Mouse (Mus musculus) stomach, embryonic 15.5 days (tissue): Measurements from ENCODE around the gene Chst11. TPM values are rescaled to one million over a fixed set of nuclear protein-coding genes. Genes with fewer than 3 reads are reported as not detected.

Source experiments
- ATAC-seq: fragments of 200-750 bp; cut with Nextera tagmentation; 2 replicates; pipeline ENCODE4 v1.8.0; 2017; ENCODE audit warnings: low read depth, moderate number of reproducible peaks, moderate TSS enrichment; ENCODE audit not compliant: insufficient read depth, low FRiP score
- H3K27ac ChIP-seq: fragments of 300-500 bp; sonication (generic); 2 replicates; pipeline ENCODE4 v1.5.1; 2015; ENCODE audit warnings: mild to moderate bottlenecking, inconsistent platforms
- H3K27me3 ChIP-seq: fragments of 300-500 bp; sonication (generic); replicated peaks from 2 replicates; pipeline ENCODE4 v1.6.1; 2015; ENCODE audit warnings: inconsistent platforms
- H3K36me3 ChIP-seq: fragments of 300-500 bp; sonication (generic); 2 replicates; pipeline ENCODE4 v1.6.1; 2015; ENCODE audit warnings: inconsistent platforms
- H3K4me1 ChIP-seq: fragments of 300-500 bp; sonication (generic); 2 replicates; pipeline ENCODE4 v1.6.1; 2015; ENCODE audit warnings: inconsistent platforms
- H3K4me2 ChIP-seq: fragments of 300-500 bp; sonication (generic); 2 replicates; pipeline ENCODE4 v1.6.1; 2015; ENCODE audit warnings: mild to moderate bottlenecking, inconsistent platforms
- H3K4me3 ChIP-seq: fragments of 300-500 bp; sonication (generic); replicated peaks from 2 replicates; pipeline ENCODE4 v1.5.1; 2015; ENCODE audit warnings: inconsistent platforms
- H3K9ac ChIP-seq: fragments of 300-500 bp; sonication (generic); 2 replicates; pipeline ENCODE4 v1.6.1; 2015; ENCODE audit warnings: inconsistent platforms
- H3K9me3 ChIP-seq: fragments of 300-500 bp; sonication (generic); 2 replicates; pipeline ENCODE4 v1.6.1; 2016; ENCODE audit warnings: inconsistent platforms
- WGBS: fragments of 180-500 bp; shearing (Covaris S2); methylation state at CpG from one replicate; pipeline ENCODE4 v1.1.7; 2015; 5-methylcytosine and 5-hydroxymethylcytosine counted together
- polyA plus RNA-seq: library from polyadenylated mRNA; unstranded; fragments of >200 nt; fragmentation: Nextera tagmentation; extraction: Ambion mirVana; gene quantifications from 2 replicates; pipeline ENCODE4 v1.2.1, GENCODE M21; 2015

The Chst11 gene
- polyA plus RNA-seq, 1 experiment from 2014 or later, result 1.4 TPM

DNA sequence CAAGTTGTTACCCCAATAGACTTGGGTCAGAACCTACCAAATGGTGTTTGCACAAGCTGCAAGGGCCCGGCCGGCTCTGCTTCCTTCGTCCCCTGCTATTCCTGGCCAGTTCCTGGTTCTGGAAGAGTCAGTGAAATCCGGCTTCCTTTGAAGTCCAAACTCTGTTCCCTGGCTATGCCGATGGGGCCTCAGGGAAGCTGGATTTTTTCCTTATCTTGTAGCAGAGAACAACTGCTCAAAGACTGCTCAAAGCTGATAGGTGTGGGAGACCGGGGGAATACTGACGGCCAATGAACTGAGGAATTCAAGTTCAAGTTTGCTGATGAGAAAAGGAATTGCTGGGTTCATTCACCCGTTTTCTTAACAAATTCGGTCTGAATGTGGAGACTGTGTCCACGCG, 13.7 kb upstream of the Chst11 start:
- ATAC-seq, result no peak
- no peaks in the 10 kb centered on the region for H3K9me3 ChIP-seq
- no peak overlapping the region for H3K27ac ChIP-seq
- no peak overlapping the region for H3K4me3 ChIP-seq
- no peak overlapping the region for H3K4me2 ChIP-seq
- no peaks in the 10 kb centered on the region for H3K36me3 ChIP-seq
- H3K27me3 ChIP-seq, result no peaks in the 10 kb centered on the region
- no peaks in the 10 kb centered on the region for H3K4me1 ChIP-seq
- no peak overlapping the region for H3K9ac ChIP-seq
- 61% methylated on average over 11 of the region's 11 CpGs for WGBS

DNA sequence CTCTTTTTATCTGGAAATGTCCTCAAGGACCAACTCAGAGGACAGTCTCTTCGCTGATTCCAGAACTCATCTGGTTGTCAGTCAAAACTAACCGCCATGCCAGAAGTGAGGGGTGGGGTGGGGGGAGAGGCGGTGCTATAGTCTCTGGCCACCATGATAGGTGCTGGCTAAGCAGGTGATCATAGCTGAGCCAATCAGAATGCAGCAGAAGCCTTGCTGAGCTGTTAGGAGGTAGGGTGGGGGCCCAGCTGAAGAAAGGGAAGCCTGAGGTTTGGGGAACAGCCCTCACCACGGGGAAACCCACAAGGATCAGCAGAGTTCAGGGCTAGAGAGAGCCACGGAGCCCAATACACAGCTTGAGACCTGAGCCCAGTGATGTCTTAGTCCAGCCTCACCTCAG, 11.1 kb upstream of the Chst11 start:
- Histone ChIP-seq H3K27me3 (no peaks in the 10 kb centered on the region), H3K4me2 (no peak overlapping the region), H3K27ac (no peak overlapping the region), H3K36me3 (no peaks in the 10 kb centered on the region), H3K9me3 (no peaks in the 10 kb centered on the region), H3K9ac (no peak overlapping the region), H3K4me3 (no peak overlapping the region), H3K4me1 (no peaks in the 10 kb centered on the region)
- WGBS, result 73% methylated on average over 5 of the region's 5 CpGs
- ATAC-seq, result peak; percentile 45; the same call in 1 of the 2 replicates

DNA sequence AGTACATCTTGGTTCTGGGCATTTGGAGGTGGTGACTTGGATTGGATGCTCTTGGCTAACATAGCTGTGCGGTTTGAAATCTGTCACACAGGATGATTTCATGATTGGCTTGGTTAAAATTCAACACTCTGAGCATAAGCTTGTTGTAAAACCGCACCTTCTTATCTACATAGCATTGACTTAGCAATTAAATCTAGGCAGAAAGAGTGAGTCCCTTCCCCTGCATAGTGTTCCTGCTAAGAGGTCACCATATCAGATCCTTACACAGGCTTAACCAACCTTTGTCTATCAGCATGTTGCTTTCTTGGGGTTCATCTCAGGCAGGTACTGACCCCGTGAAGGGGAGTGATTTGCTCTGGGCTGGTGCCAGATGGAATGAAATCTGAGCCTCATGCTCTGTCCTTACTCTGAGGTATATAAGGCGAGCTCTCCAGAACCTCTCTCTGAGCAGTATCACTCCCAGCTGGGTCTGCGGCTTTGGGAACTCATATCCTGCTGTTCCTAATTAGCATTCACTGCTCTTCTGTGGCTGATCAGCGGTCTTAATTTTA, 10.6 kb upstream of the Chst11 start:
- H3K4me2 ChIP-seq, result no peak overlapping the region
- no peak overlapping the region for H3K4me3 ChIP-seq
- ATAC-seq, result no peak
- no peak overlapping the region for H3K27ac ChIP-seq
- WGBS, result 61% methylated on average over 6 of the region's 6 CpGs
- H3K4me1 ChIP-seq, result no peaks in the 10 kb centered on the region
- H3K9me3 ChIP-seq, result no peaks in the 10 kb centered on the region
- no peak overlapping the region for H3K9ac ChIP-seq
- H3K27me3 ChIP-seq, result no peaks in the 10 kb centered on the region
- no peaks in the 10 kb centered on the region for H3K36me3 ChIP-seq

DNA sequence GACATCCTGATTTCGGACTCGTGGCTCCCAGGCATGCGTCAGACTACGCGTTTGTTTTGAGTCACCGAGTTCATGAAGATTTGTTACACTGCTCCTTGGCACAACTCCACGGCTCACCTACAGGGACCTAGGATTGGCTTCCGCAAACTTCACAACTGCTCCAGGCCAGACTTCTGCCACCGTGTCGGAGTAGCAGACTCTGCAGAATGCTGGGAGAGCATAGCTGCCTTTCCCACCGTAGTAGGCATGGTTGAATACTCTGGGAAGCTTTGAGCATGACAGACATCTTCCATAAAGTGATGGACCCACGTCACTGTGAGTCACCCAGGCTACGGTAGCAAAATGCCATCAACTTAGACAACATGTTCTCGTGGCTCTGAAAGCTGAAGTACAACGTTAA, 9.5 kb upstream of the Chst11 start:
- H3K27ac ChIP-seq, result no peak overlapping the region
- H3K9ac ChIP-seq, result no peak overlapping the region
- ATAC-seq, result no peak
- no peaks in the 10 kb centered on the region for H3K27me3 ChIP-seq
- H3K9me3 ChIP-seq, result no peaks in the 10 kb centered on the region
- 89% methylated on average over 15 of the region's 15 CpGs for WGBS
- no peaks in the 10 kb centered on the region for H3K4me1 ChIP-seq
- H3K36me3 ChIP-seq, result no peaks in the 10 kb centered on the region
- no peak overlapping the region for H3K4me3 ChIP-seq
- no peak overlapping the region for H3K4me2 ChIP-seq

DNA sequence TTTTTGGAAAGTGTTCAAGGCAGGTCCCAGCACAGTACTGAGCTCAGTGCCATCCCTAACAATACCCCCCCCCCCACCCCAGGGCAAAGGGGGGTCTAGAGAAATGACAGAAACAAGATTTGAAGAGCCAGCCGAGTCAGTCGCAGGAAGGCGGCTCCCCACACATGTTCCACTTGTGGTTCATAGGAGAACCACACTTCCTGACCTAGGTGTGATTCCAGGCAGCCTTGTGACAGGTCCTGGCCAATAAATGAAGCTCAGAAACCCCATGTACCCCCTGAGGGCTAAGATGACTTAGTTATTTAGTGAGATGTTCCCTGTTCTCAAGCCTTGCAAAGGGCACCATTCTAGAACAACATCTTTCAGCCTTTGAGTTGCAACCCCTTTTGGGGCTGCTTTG, 3.0 kb upstream of the Chst11 start:
- Histone ChIP-seq H3K27me3 (0 out of 2 replicates have a peak, but pooled peaks cover 7% of the 10 kb centered on the region), H3K4me2 (no peak overlapping the region), H3K27ac (no peak overlapping the region), H3K4me3 (no peak overlapping the region), H3K4me1 (peaks cover 21% of the 10 kb centered on the region), H3K36me3 (no peaks in the 10 kb centered on the region), H3K9ac (no peak overlapping the region), H3K9me3 (no peaks in the 10 kb centered on the region)
- WGBS, result 59% methylated on average over 3 of the region's 3 CpGs
- no peak for ATAC-seq

DNA sequence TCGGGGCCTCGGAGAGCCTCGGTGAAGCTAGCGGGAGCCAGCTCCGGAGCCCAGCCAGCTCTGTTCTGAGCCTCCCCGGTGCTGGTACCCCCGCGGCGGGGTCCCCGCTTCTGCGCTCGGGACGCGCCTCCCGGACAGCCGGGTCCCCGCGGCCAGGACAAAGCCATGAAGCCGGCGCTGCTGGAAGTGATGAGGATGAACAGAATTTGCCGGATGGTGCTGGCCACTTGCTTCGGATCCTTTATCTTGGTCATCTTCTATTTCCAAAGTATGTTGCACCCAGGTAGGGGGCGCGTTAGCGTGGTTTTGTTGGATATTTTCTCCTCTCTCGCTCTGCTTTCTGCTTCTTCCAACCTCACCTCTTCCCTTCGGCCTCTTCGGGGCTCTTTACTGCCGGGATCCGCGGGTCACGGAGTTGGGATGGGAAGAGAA, 418 bp downstream of the Chst11 start:
- H3K36me3 ChIP-seq, result no peaks in the 10 kb centered on the region
- H3K4me2 ChIP-seq, result peak overlapping the region; percentile 98
- WGBS, result under 1% methylated on average over 32 of the region's 32 CpGs
- H3K27ac ChIP-seq, result peak overlapping the region; percentile 77
- H3K4me3 ChIP-seq, result peak overlapping the region; percentile 75
- no peak for ATAC-seq
- peak overlapping the region; percentile 57 for H3K9ac ChIP-seq
- peaks cover 34% of the 10 kb centered on the region for H3K4me1 ChIP-seq
- 0 out of 2 replicates have a peak, but pooled peaks cover 7% of the 10 kb centered on the region for H3K27me3 ChIP-seq
- no peaks in the 10 kb centered on the region for H3K9me3 ChIP-seq

DNA sequence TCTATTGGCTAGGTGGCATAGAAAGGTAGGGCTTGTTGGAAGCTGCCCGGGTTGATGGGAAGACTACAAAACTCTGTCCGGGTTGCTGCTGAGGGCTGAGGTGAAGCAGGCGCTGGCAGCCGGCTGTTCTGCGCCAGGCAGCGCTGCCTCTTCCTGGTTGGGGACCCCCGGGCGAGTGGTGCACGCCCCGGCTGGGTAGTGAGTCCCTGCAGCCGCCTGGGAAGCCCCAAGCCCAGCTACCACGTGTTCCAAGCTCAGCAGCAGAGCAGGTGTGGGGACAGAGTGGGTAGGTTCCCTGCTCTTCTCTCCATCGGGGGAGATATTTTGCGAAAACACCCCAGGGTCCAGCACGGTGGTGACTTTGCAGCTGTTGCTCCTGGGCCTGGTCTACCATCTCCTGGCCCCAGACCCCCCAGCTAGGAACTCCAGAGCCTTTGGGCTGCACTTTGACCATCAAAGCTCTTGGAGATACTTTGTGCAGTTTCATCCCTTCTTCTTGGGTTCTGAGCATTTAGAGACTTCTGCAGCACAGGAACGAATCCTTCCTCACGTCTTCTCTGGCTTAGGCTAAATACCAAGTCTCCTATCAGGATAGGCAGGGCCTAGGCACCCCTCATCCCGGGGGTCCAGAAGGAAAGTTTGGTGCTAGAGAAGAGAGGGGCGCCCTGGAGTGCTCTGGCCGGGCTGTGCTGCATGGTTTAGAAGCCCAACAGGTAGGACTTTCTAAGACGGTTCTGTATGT, 1.1 kb downstream of the Chst11 start:
- peak overlapping the region; percentile 75 for H3K4me3 ChIP-seq
- H3K36me3 ChIP-seq, result no peaks in the 10 kb centered on the region
- no peaks in the 10 kb centered on the region for H3K9me3 ChIP-seq
- H3K27me3 ChIP-seq, result 0 out of 2 replicates have a peak, but pooled peaks cover 7% of the 10 kb centered on the region
- H3K4me2 ChIP-seq, result peak overlapping the region; percentile 98
- WGBS, result 4% methylated on average over 21 of the region's 21 CpGs
- H3K9ac ChIP-seq, result peak overlapping the region; percentile 57; the same call in 1 of the 2 replicates
- H3K4me1 ChIP-seq, result peaks cover 39% of the 10 kb centered on the region
- no peak for ATAC-seq
- H3K27ac ChIP-seq, result peak overlapping the region; percentile 77; the same call in 1 of the 2 replicates

DNA sequence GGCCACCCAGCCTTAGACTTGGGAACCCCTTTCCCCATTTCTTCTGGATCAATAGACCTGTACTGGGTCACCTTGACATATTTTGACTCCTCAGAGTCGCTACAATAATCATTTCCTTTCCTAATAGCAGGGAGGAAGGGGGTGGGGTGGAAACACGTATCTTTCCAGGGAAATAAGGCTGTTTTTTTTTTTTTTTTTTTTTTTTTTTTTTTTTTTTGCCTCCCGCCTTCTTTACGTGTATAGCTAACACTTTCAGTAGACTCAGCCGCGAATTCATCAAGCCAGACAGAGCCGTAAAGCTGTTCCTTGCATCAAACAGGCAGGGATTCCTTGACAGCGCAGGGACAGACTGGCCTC, 1.7 kb downstream of the Chst11 start:
- Histone ChIP-seq H3K9me3 (no peaks in the 10 kb centered on the region), H3K9ac (0 out of 2 replicates have a peak overlapping the region, but pooled peaks have one; percentile 57), H3K4me2 (peak overlapping the region; percentile 98), H3K4me3 (peak overlapping the region; percentile 75), H3K27me3 (0 out of 2 replicates have a peak, but pooled peaks cover 7% of the 10 kb centered on the region), H3K4me1 (peaks cover 39% of the 10 kb centered on the region), H3K27ac (no peak overlapping the region), H3K36me3 (no peaks in the 10 kb centered on the region)
- WGBS, result 22% methylated on average over 8 of the region's 8 CpGs
- ATAC-seq, result no peak

DNA sequence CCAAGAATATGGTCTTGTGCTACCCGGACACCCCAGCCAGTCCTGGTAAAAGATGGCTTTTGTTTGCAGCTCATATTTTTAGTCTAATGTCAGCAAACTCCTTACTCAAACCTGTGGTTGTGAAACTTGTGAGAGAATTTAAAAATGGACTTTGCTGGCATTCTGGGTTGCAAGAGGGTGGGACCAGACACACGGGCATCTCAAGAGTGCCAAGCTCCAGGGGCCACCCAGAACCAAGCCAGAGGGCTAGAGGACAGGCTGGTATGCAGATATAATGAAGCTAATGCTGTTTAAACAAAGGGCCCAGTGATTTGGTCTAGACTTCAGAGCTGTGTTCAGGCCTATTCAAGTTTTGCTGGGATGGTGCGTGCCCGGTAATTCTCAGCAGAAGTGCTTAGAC, 2.1 kb downstream of the Chst11 start:
- no peak for ATAC-seq
- peak overlapping the region; percentile 98 for H3K4me2 ChIP-seq
- no peaks in the 10 kb centered on the region for H3K9me3 ChIP-seq
- H3K36me3 ChIP-seq, result no peaks in the 10 kb centered on the region
- H3K4me1 ChIP-seq, result peaks cover 39% of the 10 kb centered on the region
- 53% methylated on average over 4 of the region's 4 CpGs for WGBS
- H3K27ac ChIP-seq, result no peak overlapping the region
- H3K4me3 ChIP-seq, result peak overlapping the region; percentile 75
- no peak overlapping the region for H3K9ac ChIP-seq
- H3K27me3 ChIP-seq, result 0 out of 2 replicates have a peak, but pooled peaks cover 7% of the 10 kb centered on the region

DNA sequence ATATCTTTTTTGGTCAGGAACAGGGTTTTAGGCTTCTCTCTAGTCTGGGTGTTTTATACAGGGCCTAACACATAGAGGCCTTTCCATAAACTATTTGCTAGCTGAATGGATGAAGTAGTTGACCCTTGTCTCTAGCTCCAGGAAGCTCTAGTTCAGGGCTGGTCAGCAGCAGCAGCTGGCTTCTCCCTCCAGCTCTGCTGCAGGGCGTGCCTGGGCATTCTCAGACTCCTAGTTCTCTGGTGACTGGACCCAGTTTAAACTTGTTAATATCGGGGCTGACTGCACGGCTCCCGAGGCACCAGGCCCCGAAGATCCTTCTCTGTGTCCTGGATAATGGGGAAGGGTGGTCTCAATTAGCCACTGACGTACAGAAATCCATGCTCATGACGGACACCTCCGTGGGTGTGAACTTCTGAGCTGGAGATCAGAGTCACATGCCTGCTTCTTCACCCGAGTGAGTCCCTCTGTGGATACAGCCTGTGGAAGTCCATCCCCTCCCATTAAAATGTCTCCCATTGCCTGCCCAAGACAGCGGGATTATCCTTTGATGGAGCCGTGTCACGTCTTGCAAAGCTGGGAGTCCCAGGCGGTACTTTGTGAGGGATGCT, 4.2 kb downstream of the Chst11 start:
- no peak overlapping the region for H3K4me2 ChIP-seq
- no peaks in the 10 kb centered on the region for H3K27me3 ChIP-seq
- no peaks in the 10 kb centered on the region for H3K9me3 ChIP-seq
- H3K9ac ChIP-seq, result no peak overlapping the region
- no peak overlapping the region for H3K4me3 ChIP-seq
- H3K27ac ChIP-seq, result no peak overlapping the region
- H3K4me1 ChIP-seq, result peaks cover 37% of the 10 kb centered on the region
- 68% methylated on average over 13 of the region's 13 CpGs for WGBS
- no peak for ATAC-seq
- no peaks in the 10 kb centered on the region for H3K36me3 ChIP-seq

DNA sequence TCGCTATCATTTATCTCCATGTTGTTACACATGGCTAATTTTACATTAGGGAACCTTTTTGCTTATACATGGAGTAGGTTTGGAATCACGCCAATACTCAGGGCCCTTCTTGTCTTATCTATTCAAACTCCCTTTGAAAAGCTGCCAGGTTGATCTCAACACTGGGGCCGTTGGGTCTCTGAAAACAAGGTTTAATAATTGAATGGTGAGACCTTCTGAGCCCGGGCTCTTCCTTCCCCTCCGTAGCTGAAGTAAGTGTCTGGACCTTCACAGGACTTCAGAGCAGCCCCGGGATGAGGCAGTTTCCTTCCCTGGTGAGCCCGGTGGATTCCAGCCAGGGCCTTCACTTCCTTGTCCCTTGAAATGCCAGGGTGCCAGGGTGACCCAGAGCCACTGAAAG, 5.6 kb downstream of the Chst11 start:
- H3K4me1 ChIP-seq, result peaks cover 32% of the 10 kb centered on the region
- peak overlapping the region; percentile 48 for H3K27ac ChIP-seq
- H3K9ac ChIP-seq, result no peak overlapping the region
- H3K27me3 ChIP-seq, result no peaks in the 10 kb centered on the region
- H3K4me2 ChIP-seq, result no peak overlapping the region
- H3K4me3 ChIP-seq, result no peak overlapping the region
- no peaks in the 10 kb centered on the region for H3K9me3 ChIP-seq
- no peaks in the 10 kb centered on the region for H3K36me3 ChIP-seq
- WGBS, result 40% methylated on average over 7 of the region's 7 CpGs
- ATAC-seq, result 0 out of 2 replicates have a peak, but pooled peaks have one; percentile 11
